Mouse (Mus musculus) E14TG2a.4 (cell line): ENCODE data around the gene Arl6ip5.

Source experiments
- CTCF ChIP-seq: conservative IDR thresholded peaks from 2 replicates; pipeline ENCODE4 v1.5.1; 2014; ENCODE audit warnings: low read length
- NANOG ChIP-seq: IDR thresholded peaks from 2 replicates; pipeline ENCODE4 v1.6.1; 2014; ENCODE audit warnings: borderline replicate concordance, low read length, mixed read lengths
- POU5F1 ChIP-seq: IDR thresholded peaks from 2 replicates; pipeline ENCODE4 v1.6.1; 2014; ENCODE audit warnings: low read length, borderline replicate concordance

GRCm38 (mm10) chr6:97276890-97277497, 66.5 kb downstream of the Arl6ip5 start:
- TF ChIP-seq CTCF (no peak), NANOG (no peak), POU5F1 (no peak)
